Mouse (Mus musculus) intestine, embryonic 14.5 days (tissue): ENCODE measurements at regions not wholly inside any gene's neighbourhood (a gene's known extent, or its start where the extent isn't known, plus 50 kb on each side); places are given as distances from the start of the nearest gene placed in this dataset.

Source experiments
- ATAC-seq: fragments of 200-750 bp; cut with Nextera tagmentation; replicated peaks from 2 replicates; pipeline ENCODE4 v1.8.0; 2017; ENCODE audit warnings: low read depth, moderate number of reproducible peaks, moderate TSS enrichment, moderate library complexity; ENCODE audit not compliant: low FRiP score, low TSS enrichment
- DNase-seq: peaks from one replicate; pipeline ENCODE4 v3.0.0-alpha.2; 2018; ENCODE audit warnings: low spot score
- H3K27ac ChIP-seq: fragments of 300-500 bp; sonication (generic); 2 replicates; pipeline ENCODE4 v1.5.1; 2014; ENCODE audit warnings: low read depth, mild to moderate bottlenecking, control low read depth
- H3K27me3 ChIP-seq: fragments of 300-500 bp; sonication (generic); replicated peaks from 2 replicates; pipeline ENCODE4 v1.6.1; 2014; ENCODE audit warnings: low read length, control low read depth; ENCODE audit not compliant: control insufficient read depth, insufficient read depth
- H3K36me3 ChIP-seq: fragments of 300-500 bp; sonication (generic); 2 replicates; pipeline ENCODE4 v1.6.1; 2014; ENCODE audit warnings: low read length, control low read depth; ENCODE audit not compliant: control insufficient read depth, insufficient read depth
- H3K4me1 ChIP-seq: fragments of 300-500 bp; sonication (generic); replicated peaks from 2 replicates; pipeline ENCODE4 v1.6.1; 2014; ENCODE audit warnings: low read length, control low read depth, mixed read lengths; ENCODE audit not compliant: control insufficient read depth, insufficient read depth
- H3K4me2 ChIP-seq: fragments of 300-500 bp; sonication (generic); 2 replicates; pipeline ENCODE4 v1.6.1; 2014; ENCODE audit warnings: low read length
- H3K4me3 ChIP-seq: fragments of 300-500 bp; sonication (generic); 2 replicates; pipeline ENCODE4 v1.5.1; 2014; ENCODE audit warnings: low read depth, low read length, control low read depth, mixed read lengths
- H3K9ac ChIP-seq: fragments of 300-500 bp; sonication (generic); 2 replicates; pipeline ENCODE4 v1.6.1; 2014; ENCODE audit warnings: mild to moderate bottlenecking, low read length
- H3K9me3 ChIP-seq: fragments of 300-500 bp; sonication (generic); 2 replicates; pipeline ENCODE4 v1.6.1; 2016; ENCODE audit warnings: low read length, control low read depth; ENCODE audit not compliant: control insufficient read depth
- WGBS: fragments of 180-500 bp; shearing (Covaris S2); extraction: QIAGEN DNeasy Blood & Tissue Kit; methylation state at CpG from one replicate; pipeline ENCODE4 v1.1.7; 2014; 5-methylcytosine and 5-hydroxymethylcytosine counted together

- DNase-seq: peak; percentile 76
- H3K36me3 ChIP-seq: no peaks in the 10 kb centered on the region
- H3K27me3 ChIP-seq: no peaks in the 10 kb centered on the region
- WGBS: 11% methylated on average over 16 of the region's 16 CpGs
- peak; percentile 95 for ATAC-seq
- no peaks in the 10 kb centered on the region for H3K9me3 ChIP-seq
- H3K9ac ChIP-seq: no peak overlapping the region
- no peak overlapping the region for H3K4me3 ChIP-seq
- peak overlapping the region; percentile 23 for H3K4me2 ChIP-seq
- H3K27ac ChIP-seq: peak overlapping the region; percentile 89
- H3K4me1 ChIP-seq: peaks cover 8% of the 10 kb centered on the region
Measured at GRCm38 (mm10) chr11:16559001-16559699, 50.9 kb upstream of the Sec61g start.

GRCm38 (mm10) chr11:16561727-16562126 lies 53.4 kb upstream of the Sec61g start:
- no peak overlapping the region for H3K4me3 ChIP-seq
- no peak overlapping the region for H3K27ac ChIP-seq
- WGBS: 85% methylated on average over 4 of the region's 4 CpGs
- no peak for ATAC-seq
- H3K9me3 ChIP-seq: no peaks in the 10 kb centered on the region
- no peak overlapping the region for H3K4me2 ChIP-seq
- DNase-seq: no peak
- no peak overlapping the region for H3K9ac ChIP-seq
- peaks cover 8% of the 10 kb centered on the region for H3K4me1 ChIP-seq
- H3K36me3 ChIP-seq: no peaks in the 10 kb centered on the region
- H3K27me3 ChIP-seq: no peaks in the 10 kb centered on the region

GRCm38 (mm10) chr11:16589085-16589680 lies 80.9 kb upstream of the Sec61g start:
- Histone ChIP-seq H3K9ac (no peak overlapping the region), H3K27ac (no peak overlapping the region), H3K4me2 (no peak overlapping the region), H3K36me3 (no peaks in the 10 kb centered on the region), H3K27me3 (no peaks in the 10 kb centered on the region), H3K4me1 (peaks cover 13% of the 10 kb centered on the region), H3K9me3 (no peaks in the 10 kb centered on the region), H3K4me3 (no peak overlapping the region)
- ATAC-seq (no peak), DNase-seq (no peak)
- 76% methylated on average over 4 of the region's 4 CpGs for WGBS

- Histone ChIP-seq H3K4me1 (peaks cover 13% of the 10 kb centered on the region), H3K27ac (no peak overlapping the region), H3K27me3 (no peaks in the 10 kb centered on the region), H3K36me3 (no peaks in the 10 kb centered on the region), H3K4me2 (no peak overlapping the region), H3K9ac (no peak overlapping the region), H3K9me3 (no peaks in the 10 kb centered on the region), H3K4me3 (no peak overlapping the region)
- 88% methylated on average over 4 of the region's 4 CpGs for WGBS
- DNase-seq: no peak
- ATAC-seq: no peak
Measured at GRCm38 (mm10) chr11:16590541-16590940, 82.3 kb upstream of the Sec61g start.

GRCm38 (mm10) chr11:16591471-16591921 lies 83.2 kb upstream of the Sec61g start:
- no peaks in the 10 kb centered on the region for H3K27me3 ChIP-seq
- H3K4me1 ChIP-seq: peaks cover 13% of the 10 kb centered on the region
- 11% methylated on average over 7 of the region's 7 CpGs for WGBS
- ATAC-seq: peak; percentile 88
- peak overlapping the region; percentile 4; the same call in 1 of the 2 replicates for H3K4me2 ChIP-seq
- H3K27ac ChIP-seq: peak overlapping the region; percentile 67
- no peak overlapping the region for H3K4me3 ChIP-seq
- DNase-seq: peak; percentile 67
- no peaks in the 10 kb centered on the region for H3K36me3 ChIP-seq
- H3K9me3 ChIP-seq: no peaks in the 10 kb centered on the region
- H3K9ac ChIP-seq: no peak overlapping the region

GRCm38 (mm10) chr11:16592006-16592405 lies 83.7 kb upstream of the Sec61g start:
- Histone ChIP-seq H3K27ac (peak overlapping the region; percentile 67), H3K4me1 (peaks cover 13% of the 10 kb centered on the region), H3K36me3 (no peaks in the 10 kb centered on the region), H3K4me2 (no peak overlapping the region), H3K9me3 (no peaks in the 10 kb centered on the region), H3K4me3 (no peak overlapping the region), H3K9ac (no peak overlapping the region), H3K27me3 (no peaks in the 10 kb centered on the region)
- DNase-seq (no peak), ATAC-seq (0 out of 2 replicates have a peak, but pooled peaks have one; percentile 25)
- 53% methylated on average over 4 of the region's 4 CpGs for WGBS

GRCm38 (mm10) chr11:16592766-16593165 lies 84.5 kb upstream of the Sec61g start:
- 90% methylated on average over 5 of the region's 5 CpGs for WGBS
- Histone ChIP-seq H3K27ac (no peak overlapping the region), H3K4me2 (no peak overlapping the region), H3K27me3 (no peaks in the 10 kb centered on the region), H3K4me3 (no peak overlapping the region), H3K36me3 (no peaks in the 10 kb centered on the region), H3K4me1 (peaks cover 13% of the 10 kb centered on the region), H3K9ac (no peak overlapping the region), H3K9me3 (no peaks in the 10 kb centered on the region)
- no peak for ATAC-seq
- no peak for DNase-seq

- Histone ChIP-seq H3K4me1 (peaks cover 13% of the 10 kb centered on the region), H3K27me3 (no peaks in the 10 kb centered on the region), H3K36me3 (no peaks in the 10 kb centered on the region), H3K4me2 (no peak overlapping the region), H3K27ac (no peak overlapping the region), H3K9ac (no peak overlapping the region), H3K4me3 (no peak overlapping the region), H3K9me3 (no peaks in the 10 kb centered on the region)
- 65% methylated on average over 1 of the region's 1 CpGs for WGBS
- DNase-seq (no peak), ATAC-seq (no peak)
Measured at GRCm38 (mm10) chr11:16594832-16595231, 86.5 kb upstream of the Sec61g start.
